Mouse (Mus musculus) macrophage (primary cell): Measurements from ENCODE around the gene Duoxa2. TPM values are rescaled to one million over a fixed set of nuclear protein-coding genes. Genes with fewer than 3 reads are reported as not detected.
"Not testable (repeated sequence)": the region's sequence is repeated elsewhere in the genome, so short reads cannot be mapped to it uniquely, and the experiment has no call there.

Experiments used
- H3K27ac ChIP-seq: fragments of 350-480 bp; formaldehyde crosslinking; 2 replicates; pipeline ENCODE4 v1.9.0; 2021
- H3K36me3 ChIP-seq: fragments of 350-480 bp; formaldehyde crosslinking; 2 replicates; pipeline ENCODE4 v1.9.0; 2021; ENCODE audit errors: inconsistent target
- H3K4me3 ChIP-seq: fragments of 350-480 bp; formaldehyde crosslinking; 2 replicates; pipeline ENCODE4 v1.9.0; 2021; ENCODE audit errors: inconsistent target
- H3K79me2 ChIP-seq: fragments of 350-480 bp; formaldehyde crosslinking; 2 replicates; pipeline ENCODE4 v1.9.0; 2021; ENCODE audit errors: inconsistent target
- WGBS: methylation state at CpG from one replicate; pipeline ENCODE4 v1.1.7; 2026; ENCODE audit warnings: inconsistent platforms; ENCODE audit not compliant: missing documents; 5-methylcytosine and 5-hydroxymethylcytosine counted together
- polyA plus RNA-seq: library from polyadenylated mRNA; stranded (reverse); fragments of 250-400 nt; gene quantifications from 3 replicates; pipeline ENCODE4 v1.2.4, GENCODE M21; 2018; ENCODE audit warnings: inconsistent platforms

The Duoxa2 gene
- polyA plus RNA-seq, 1 experiment from 2014 or later = not detected

- 80% methylated on average over 2 of the region's 2 CpGs for WGBS
- H3K36me3 ChIP-seq = no peaks in the 10 kb centered on the region
- no peak overlapping the region for H3K4me3 ChIP-seq
- H3K27ac ChIP-seq = no peak overlapping the region
- no peaks in the 10 kb centered on the region for H3K79me2 ChIP-seq
Observed at GRCm38 (mm10) chr2:122325361-122325760, 26.7 kb downstream of the Duoxa2 start.

GRCm38 (mm10) chr2:122327986-122328385 is 29.3 kb downstream of the Duoxa2 start:
- H3K79me2 ChIP-seq = no peaks in the 10 kb centered on the region
- no peak overlapping the region for H3K27ac ChIP-seq
- H3K4me3 ChIP-seq = no peak overlapping the region
- WGBS = 97% methylated on average over 3 of the region's 3 CpGs
- H3K36me3 ChIP-seq = no peaks in the 10 kb centered on the region

- not testable (repeated sequence) for H3K79me2 ChIP-seq, H3K4me3 ChIP-seq, H3K36me3 ChIP-seq, H3K27ac ChIP-seq
- WGBS = 91% methylated on average over 4 of the region's 6 CpGs
Observed at GRCm38 (mm10) chr2:122330317-122330716, 31.6 kb downstream of the Duoxa2 start.

GRCm38 (mm10) chr2:122332222-122332621 is 33.5 kb downstream of the Duoxa2 start:
- no peaks in the 10 kb centered on the region for H3K79me2 ChIP-seq
- 85% methylated on average over 3 of the region's 3 CpGs for WGBS
- H3K4me3 ChIP-seq = no peak overlapping the region
- H3K36me3 ChIP-seq = no peaks in the 10 kb centered on the region
- H3K27ac ChIP-seq = no peak overlapping the region

- Histone ChIP-seq H3K4me3 (no peak overlapping the region), H3K27ac (no peak overlapping the region), H3K79me2 (no peaks in the 10 kb centered on the region), H3K36me3 (no peaks in the 10 kb centered on the region)
- 56% methylated on average over 3 of the region's 3 CpGs for WGBS
Observed at GRCm38 (mm10) chr2:122334170-122334569, 35.5 kb downstream of the Duoxa2 start.

GRCm38 (mm10) chr2:122337291-122337690 is 38.6 kb downstream of the Duoxa2 start:
- Histone ChIP-seq H3K79me2 (no peaks in the 10 kb centered on the region), H3K4me3 (no peak overlapping the region), H3K27ac (no peak overlapping the region), H3K36me3 (no peaks in the 10 kb centered on the region)
- WGBS = 90% methylated on average over 21 of the region's 21 CpGs

GRCm38 (mm10) chr2:122345106-122345893 is 46.6 kb downstream of the Duoxa2 start:
- H3K79me2 ChIP-seq = no peaks in the 10 kb centered on the region

GRCm38 (mm10) chr2:122346164-122346563 is 47.5 kb downstream of the Duoxa2 start:
- not testable (repeated sequence) for H3K79me2 ChIP-seq, H3K36me3 ChIP-seq, H3K27ac ChIP-seq, H3K4me3 ChIP-seq
- WGBS = 92% methylated on average over 6 of the region's 6 CpGs

More at GRCm38 (mm10) chr2:122345106-122345893, 46.6 kb downstream of the Duoxa2 start:
- H3K27ac ChIP-seq = no peak overlapping the region
- H3K36me3 ChIP-seq = no peaks in the 10 kb centered on the region
- H3K4me3 ChIP-seq = no peak overlapping the region
- WGBS = 92% methylated on average over 6 of the region's 6 CpGs

- WGBS = 95% methylated on average over 3 of the region's 3 CpGs
- no peaks in the 10 kb centered on the region for H3K79me2 ChIP-seq
- H3K4me3 ChIP-seq = no peak overlapping the region
- no peaks in the 10 kb centered on the region for H3K36me3 ChIP-seq
- H3K27ac ChIP-seq = no peak overlapping the region
Observed at GRCm38 (mm10) chr2:122347257-122347656, 48.6 kb downstream of the Duoxa2 start.

- Histone ChIP-seq H3K36me3 (no peaks in the 10 kb centered on the region), H3K79me2 (no peaks in the 10 kb centered on the region), H3K27ac (no peak overlapping the region), H3K4me3 (peak overlapping the region; percentile 14; the same call in 1 of the 2 replicates)
- WGBS = 3% methylated on average over 60 of the region's 63 CpGs
Observed at GRCm38 (mm10) chr2:122348531-122349131, 49.9 kb downstream of the Duoxa2 start.

GRCm38 (mm10) chr2:122349136-122349785 is 50.6 kb downstream of the Duoxa2 start:
- H3K27ac ChIP-seq = no peak overlapping the region

GRCm38 (mm10) chr2:122351156-122351930 is 52.6 kb downstream of the Duoxa2 start:
- H3K36me3 ChIP-seq = no peaks in the 10 kb centered on the region
- H3K4me3 ChIP-seq = no peak overlapping the region
- no peak overlapping the region for H3K27ac ChIP-seq
- 67% methylated on average over 5 of the region's 5 CpGs for WGBS
- H3K79me2 ChIP-seq = no peaks in the 10 kb centered on the region

More at GRCm38 (mm10) chr2:122349136-122349785, 50.6 kb downstream of the Duoxa2 start:
- Histone ChIP-seq H3K4me3 (peak overlapping the region; percentile 14; the same call in 1 of the 2 replicates), H3K36me3 (no peaks in the 10 kb centered on the region), H3K79me2 (no peaks in the 10 kb centered on the region)
- 38% methylated on average over 14 of the region's 14 CpGs for WGBS

GRCm38 (mm10) chr2:122351931-122352329 is 53.2 kb downstream of the Duoxa2 start:
- Histone ChIP-seq H3K4me3 (no peak overlapping the region), H3K27ac (no peak overlapping the region), H3K36me3 (no peaks in the 10 kb centered on the region), H3K79me2 (no peaks in the 10 kb centered on the region)
- WGBS = 73% methylated on average over 4 of the region's 4 CpGs
